Mouse (Mus musculus) bone marrow, adult 2 months (tissue): ENCODE measurements around the gene Ggn.
"Not testable (repeated sequence)": the region's sequence is repeated elsewhere in the genome, so short reads cannot be mapped to it uniquely, and the experiment has no call there.

ENCODE experiments used
- CTCF ChIP-seq: fragments of 200-500 bp; IDR thresholded peaks from 2 replicates; pipeline ENCODE4 v1.5.1; 2011; ENCODE audit warnings: low read length, control low read depth; ENCODE audit not compliant: control insufficient read depth, insufficient read depth
- POLR2A ChIP-seq: fragments of 200-500 bp; IDR thresholded peaks from 2 replicates; pipeline ENCODE4 v1.6.1; 2011; ENCODE audit warnings: low read depth, mild to moderate bottlenecking, control low read depth, low read length, borderline replicate concordance; ENCODE audit not compliant: control insufficient read depth

DNA sequence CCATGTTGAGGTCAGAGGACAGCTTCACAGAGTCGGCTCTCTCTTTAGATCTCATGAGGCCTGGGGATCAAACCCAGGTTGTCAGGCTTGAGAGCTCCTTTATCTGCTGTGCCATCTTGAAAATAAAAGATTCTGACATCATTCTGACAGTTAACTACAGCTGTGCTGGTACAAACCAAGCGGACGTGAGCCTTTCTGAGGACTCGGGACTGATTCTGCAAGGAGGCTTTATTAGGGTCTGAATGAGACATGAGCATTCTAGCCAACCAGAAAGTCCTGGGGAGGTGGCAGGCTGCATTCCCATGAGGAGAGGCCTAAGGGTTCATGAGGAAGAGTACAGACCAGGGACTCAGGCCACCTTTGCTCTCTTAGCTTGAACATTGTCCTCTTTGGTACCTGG lies 11.3 kb downstream of the Ggn start:
- not testable (repeated sequence) for TF ChIP-seq CTCF, POLR2A
